Mouse (Mus musculus) kidney, postnatal 10 days (tissue): ENCODE results near the gene Hnmt.
"Not testable (repeated sequence)": the region's sequence is repeated elsewhere in the genome, so short reads cannot be mapped to it uniquely, and the experiment has no call there.

Source experiments
- DNase-seq: peaks from one replicate; pipeline ENCODE4 v3.0.0; 2021; ENCODE audit warnings: mixed read lengths

The Hnmt gene

DNA sequence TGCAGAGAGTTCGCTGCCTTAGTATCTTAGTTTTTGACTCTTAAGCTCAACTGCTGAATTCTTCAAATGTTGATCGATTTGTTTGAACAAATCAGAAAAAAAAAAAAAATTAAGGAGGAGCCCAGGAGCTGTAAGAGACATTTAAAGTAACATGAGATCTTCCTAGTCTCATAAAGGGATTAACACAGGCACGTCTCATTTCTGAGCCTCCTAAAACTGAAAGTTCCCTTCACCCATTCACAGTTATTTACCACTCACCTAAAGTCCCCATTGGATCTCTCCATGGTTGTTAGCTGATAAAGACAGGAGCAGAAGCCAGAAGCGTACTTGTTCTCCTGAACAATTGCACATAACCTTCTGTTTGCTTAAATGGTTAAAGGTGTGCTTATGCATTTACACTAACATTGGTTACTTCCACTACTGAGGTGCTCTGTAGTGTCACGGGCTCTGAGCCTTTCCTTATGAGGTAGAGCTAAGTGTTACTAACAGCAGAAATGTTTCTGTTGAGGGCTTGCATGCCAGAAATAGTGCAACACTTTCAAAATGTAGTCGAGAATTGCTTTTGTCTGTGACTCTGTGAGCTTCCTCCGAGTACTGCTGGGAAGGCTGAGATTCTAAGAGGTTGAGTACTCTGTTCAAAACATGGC lies at the start of gene Hnmt:
Hnmt (minus strand) TSS at position 51 of the 647 bp plus-strand sequence.
- no peak for DNase-seq

DNA sequence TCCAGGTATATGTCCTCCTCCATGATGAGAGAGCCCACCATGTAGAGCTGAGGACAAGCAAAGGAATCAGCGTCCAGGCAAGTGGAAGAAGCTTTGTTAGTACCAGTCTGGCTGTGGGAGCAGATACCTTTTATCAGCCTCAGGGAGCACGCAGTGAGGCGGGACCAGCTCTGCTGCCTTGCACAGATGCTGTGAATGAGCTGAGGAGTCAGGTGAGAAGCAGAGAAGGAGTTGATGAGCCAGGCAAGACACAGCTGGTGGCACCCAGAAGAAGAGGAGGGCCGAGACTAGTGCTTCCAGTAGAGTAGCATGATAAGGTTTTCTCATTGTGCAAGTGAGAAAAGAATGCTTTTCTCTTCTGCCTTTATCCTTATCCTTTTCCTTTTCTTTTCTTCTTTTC lies 47.3 kb upstream of the Hnmt start, which contains the start of gene Tbpl2:
Tbpl2 (minus strand) TSS at position 101 of the 400 bp plus-strand sequence.
- DNase-seq: no peak

DNA sequence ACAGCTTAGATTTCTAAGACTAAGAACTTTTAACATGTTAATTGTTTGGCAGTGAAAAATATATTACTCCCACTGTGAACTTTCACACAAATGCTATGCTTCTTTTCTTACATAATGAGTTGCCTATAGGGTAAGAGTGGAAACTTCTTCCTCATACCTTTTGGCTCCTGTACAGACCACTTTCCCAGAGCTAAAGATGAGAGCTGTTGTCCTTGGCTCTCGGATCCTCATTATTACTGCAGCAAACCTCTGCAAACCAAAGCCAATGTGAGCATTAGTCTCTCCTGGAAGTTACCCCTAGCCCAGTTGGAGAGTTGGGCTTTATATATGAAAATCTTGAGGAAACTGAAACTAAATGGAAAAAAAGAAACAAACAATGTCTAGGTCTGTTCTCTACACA lies 41.7 kb upstream of the Hnmt start:
- DNase-seq: no peak

DNA sequence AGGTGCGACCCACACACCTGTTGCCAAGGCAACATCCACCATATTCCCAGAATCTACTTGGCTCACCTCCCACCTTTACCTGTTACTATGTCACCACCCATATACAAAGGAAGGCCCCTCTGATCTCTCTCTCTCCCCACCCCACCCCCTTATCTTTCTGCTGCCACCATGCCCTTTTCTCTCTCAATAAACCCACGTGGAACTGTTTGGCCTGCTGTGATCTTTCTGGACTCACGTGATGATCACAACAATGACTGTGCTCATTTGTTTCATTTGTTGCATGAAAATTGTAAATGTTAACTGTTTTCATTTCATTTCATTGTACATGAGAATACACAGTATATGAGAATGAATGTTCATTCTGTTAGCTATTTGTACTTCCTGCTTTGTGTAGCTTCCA lies 1.3 kb upstream of the Hnmt start:
- no peak for DNase-seq

DNA sequence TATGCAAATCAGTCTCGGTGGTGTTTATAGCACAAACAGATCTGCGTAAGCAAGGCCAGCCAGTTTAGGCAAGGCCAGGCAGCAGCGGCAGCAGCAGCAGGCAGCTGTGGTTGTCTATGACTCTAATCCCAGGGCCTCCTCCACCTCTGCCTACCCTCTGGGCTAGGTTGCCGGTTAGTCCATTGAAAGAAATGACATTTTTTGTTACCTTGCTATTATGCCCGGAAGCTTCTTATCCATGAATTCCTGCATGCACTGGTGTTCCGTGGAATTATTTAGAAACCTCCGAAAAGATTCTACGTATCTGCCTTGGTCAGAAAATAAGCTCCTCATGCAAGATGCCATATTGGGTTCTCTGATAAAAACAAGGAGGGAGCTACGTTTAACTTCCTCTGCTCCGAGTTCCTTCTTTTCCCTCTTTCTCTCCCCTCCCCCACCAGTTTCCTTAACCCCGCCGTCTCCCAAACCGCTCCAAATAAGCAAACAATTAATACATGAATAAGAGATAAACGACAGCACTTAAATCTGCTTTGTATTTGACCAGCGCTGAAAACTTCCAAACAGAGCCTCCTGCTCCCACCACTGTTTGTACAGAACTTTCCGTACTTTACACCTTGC lies 605 bp downstream of the Hnmt start:
- peak; percentile 79 for DNase-seq

DNA sequence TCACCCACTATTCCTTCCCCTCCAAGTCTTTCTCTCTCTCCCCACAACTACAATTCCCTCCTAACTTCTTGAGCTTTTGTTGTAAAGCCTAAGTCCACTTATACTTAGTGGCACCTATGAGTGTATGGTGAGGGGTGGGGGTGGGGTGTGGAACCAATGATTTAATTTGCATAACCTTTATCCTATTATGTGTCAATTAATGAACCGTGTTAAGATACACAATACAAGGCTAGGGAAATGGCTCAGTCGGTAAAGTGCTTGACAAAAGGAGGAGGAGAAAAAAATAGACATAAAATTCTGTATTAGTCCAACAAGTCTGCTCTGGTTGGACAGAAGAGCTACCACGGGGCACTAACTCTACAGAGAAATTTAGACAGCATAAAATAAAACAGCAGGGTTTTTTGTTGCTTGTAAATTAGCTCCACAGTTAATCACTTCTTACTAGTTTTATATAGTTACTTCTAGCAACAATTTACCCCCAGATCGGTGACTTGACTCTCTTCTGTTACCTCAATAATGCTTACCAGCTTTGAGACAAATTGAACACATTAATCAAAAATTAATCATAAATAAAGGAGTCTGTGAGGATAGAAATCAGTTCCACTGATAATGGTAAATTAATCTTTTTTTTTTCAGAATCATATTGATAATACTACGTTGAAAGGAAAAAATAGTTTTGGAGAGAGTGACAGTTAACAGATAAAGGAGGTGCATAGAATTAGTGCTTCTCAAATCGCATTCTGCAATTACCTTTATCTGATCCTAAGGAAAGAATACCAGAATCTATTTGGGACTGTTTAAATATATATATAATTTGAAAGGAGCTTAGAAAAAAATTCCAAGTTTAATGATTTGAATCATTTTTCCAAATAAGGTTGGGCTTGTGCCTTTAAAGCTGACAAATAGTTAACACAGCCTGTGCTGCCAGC lies 1.4 kb downstream of the Hnmt start:
- DNase-seq: no peak

DNA sequence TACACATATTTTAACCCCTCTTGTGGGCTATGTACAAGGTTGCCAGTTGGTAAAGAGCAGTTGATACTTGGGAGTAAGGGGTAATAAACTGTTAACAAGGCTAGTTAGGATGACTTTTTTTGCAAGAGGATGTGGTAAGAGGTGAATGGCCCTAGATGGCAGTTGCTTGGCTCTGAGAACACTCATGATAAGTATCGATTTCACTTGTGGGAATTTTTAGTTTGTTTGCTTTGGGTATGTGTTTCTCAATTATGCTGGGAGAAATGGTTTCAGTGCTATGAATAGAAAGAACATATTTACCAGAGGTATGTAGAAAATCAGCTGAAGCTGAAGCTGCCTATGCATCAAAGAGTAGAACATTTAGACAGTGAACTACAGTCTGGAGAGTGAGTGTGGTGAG lies 6.3 kb downstream of the Hnmt start:
- no peak for DNase-seq

DNA sequence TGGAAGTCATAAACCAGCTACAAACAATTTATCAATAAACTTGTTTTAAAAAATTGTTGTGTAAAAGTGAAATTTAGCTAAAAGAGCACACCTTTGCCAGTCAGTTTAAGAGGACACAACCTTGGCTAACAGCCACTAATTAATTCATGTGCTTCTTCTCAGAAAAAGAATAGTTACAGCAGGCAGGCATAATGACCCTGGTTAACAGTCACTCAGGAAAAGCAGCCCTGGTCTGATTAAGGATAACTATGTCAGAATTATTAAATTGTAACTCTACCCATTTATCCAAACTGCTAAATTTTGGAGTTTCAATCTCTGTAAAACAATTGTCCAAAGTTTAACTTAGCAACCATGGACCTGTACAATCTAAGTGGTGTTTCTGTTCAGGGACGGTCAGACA lies 8.7 kb downstream of the Hnmt start:
- no peak for DNase-seq

DNA sequence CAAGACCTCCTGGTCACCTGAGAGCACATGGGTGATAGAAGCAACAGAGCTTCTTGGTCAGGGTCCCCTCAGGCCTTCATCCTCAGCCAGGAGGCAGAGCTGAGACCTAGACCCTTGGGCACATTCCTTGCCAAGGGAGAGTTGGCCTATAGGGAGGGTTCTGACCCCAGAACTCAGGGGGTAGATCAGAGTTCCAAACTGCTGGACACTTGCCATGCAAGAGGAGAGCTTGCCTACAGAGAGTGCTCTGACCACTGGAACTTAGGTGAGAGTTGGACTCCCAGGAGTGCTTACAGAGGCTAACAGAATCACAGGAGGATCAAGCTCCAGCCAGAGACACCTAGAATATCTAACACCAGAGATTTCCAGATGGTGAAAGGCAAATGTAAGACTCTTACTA lies 29.8 kb downstream of the Hnmt start:
- DNase-seq: not testable (repeated sequence)

DNA sequence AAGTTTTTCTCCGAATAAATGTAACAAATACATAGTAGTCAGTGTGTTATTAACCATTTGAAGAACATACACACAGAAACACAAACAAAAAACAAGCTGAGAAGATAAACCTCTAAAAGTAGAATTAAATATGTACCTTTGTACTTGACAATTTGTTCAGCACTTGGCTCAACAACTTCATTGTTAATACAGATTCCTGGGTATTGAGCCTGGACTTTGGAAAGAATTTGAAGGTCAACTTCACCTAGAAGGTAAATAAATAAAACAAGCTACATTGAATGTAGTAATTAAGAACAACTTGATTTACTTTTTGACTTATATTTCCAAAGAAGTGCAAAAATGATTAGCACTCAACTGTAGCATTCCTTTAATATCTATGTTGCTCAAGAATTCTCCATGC lies 30.2 kb downstream of the Hnmt start:
- no peak for DNase-seq

DNA sequence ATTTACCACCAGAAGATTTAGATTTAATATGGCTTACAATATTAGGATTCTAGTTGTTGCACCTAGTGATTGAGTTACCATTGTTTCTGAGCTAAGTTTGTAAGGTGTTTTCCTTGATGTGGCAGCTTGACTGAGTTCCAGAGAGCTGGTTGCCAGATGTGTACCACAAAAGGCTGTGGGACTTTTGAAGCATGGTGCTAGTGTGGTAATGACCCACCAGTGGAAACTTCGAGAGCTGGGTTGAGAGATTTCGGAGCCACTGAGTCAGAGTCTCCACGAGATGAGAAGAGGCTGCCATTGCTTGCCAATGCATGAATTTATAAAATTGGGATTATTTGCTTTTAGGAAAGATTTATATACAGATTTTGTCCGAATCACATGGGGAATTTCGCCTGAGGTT lies 34.2 kb downstream of the Hnmt start:
- no peak for DNase-seq

DNA sequence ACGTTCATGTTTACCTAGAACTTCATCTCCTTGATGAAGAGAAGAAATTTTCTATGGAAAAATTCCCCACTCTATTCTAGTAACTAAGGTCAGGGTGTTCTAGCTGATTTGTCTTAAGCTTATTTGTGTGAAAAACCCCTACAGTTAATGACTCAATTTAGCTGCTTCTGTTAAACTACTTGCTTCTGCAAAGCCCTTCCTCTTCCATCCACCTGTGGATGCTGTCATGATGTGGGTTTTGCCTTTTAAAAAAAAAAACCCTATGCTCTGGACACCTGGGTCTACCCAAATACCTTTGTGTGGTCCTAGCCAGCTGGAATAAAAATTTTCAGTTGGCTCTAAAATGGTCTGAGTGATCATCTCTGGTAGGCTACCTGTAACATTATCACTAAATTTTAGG lies 49.9 kb downstream of the Hnmt start:
- no peak for DNase-seq

DNA sequence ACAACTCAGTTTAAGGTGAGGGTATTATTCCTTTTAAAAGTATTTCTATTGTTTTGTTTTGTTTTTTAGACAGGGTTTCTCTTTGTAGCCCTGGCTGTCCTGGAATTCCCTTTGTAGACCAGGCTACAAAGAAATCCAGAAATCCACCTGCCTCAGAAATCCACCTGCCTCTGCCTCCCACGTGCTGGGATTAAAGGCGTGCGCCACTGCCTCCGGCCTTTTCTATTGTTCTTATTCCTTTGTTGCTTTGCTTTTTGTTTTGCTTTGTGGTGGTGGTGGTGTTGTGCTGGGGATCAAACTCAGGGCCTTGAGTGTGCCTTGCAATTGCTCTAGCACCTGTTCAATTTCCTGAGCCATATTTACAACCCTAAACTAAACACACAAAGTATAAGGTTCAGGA lies 50.4 kb downstream of the Hnmt start:
- no peak for DNase-seq

DNA sequence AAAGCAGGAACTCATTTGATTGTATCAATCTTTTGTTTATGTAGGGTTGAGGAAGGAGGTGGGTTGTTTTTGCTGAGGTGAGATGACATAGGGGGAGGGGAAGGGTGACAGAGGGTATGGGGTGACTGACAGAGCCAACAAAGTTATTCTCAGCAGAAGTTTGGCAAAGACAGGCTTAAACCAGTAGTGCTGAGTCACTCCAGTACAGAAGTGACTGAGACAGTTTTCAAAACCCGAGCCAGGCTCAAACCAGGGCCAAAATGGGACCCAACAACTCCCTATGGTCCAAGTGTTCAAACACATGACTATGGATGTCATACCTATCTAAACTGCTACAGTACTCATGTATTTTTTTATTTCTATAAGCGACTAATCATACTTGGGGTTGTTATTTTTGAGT lies 52.4 kb downstream of the Hnmt start:
- DNase-seq: no peak

DNA sequence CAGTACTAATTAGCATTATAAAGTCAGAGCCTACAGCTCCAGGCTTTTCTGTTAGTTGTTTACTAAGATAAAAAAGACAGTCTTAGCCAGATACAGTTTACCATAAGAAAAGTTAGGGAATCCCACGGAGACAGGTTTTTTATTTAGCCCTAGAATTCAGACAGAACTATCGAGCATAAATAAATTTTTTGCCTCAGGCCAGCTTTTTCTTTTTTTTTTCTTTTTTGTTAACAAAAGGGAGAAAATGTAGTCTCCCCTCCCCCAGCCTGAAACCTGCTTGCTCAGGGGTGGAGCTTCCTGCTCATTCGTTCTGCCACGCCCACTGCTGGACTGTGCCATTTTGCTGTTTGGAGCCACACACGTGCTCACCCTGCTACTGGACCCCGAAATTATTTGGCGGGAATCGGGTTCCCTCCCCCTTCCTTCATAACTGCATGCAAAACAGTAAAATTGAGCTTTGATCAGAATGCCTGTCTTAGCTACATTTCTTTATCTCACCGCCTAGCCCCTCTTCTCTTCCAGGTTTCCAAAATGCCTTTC lies 59.1 kb downstream of the Hnmt start:
- not testable (repeated sequence) for DNase-seq

DNA sequence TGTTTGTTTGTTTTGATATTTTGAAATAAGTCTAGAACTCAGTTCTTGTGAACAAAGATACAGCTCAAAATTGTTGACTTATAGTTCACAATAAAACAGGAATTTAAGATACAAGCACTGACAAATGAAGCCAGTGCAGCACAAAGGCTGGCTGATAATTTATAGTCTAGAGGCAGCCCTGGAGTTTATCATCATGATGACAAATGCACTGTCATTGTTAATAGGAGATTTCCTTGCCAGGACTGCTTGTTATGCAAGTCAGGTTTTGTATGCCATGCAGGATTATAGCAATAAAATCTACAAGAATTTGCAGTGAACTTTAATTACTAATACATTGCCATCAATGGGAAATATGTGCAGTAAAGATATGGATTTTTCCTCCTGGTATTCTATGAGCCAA lies 61.9 kb downstream of the Hnmt start:
- no peak for DNase-seq

DNA sequence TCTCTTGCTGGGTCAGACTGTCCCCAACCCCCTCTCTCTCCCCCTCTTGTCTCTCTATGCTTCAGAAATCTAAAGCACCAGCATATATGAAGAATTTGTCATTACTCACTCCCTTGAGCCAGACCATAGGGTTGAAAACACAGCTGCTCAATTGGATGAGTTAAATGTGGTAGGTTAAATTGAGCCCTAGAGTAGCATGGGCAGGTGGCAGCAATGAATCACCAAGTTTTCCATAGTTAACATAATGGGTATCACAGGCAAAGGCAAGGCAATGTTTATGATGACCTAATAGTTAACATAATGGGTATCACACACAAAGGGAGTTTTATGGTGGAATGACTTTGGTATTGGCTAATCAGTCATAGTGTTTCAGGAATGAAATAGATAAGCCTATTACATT lies 65.9 kb downstream of the Hnmt start:
- DNase-seq: no peak

DNA sequence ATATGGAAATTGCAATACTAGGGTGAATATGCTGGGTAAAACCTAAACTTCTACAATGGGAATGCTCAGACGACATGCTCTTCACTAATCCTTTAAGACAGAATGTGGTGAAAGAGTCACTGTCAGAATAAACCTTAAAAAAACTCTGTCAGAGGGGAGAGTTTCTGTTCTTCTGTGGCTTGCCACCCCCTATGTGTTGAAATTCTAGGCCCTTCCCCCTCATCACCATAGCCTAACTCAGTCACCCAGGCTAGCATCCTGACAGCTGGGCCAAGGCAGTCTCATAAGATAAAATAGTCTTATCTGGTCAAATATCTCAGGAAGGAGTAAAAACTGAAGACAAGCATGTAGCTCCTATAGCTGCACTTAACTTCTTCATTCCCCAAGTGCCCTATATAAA lies 66.3 kb downstream of the Hnmt start:
- no peak for DNase-seq

DNA sequence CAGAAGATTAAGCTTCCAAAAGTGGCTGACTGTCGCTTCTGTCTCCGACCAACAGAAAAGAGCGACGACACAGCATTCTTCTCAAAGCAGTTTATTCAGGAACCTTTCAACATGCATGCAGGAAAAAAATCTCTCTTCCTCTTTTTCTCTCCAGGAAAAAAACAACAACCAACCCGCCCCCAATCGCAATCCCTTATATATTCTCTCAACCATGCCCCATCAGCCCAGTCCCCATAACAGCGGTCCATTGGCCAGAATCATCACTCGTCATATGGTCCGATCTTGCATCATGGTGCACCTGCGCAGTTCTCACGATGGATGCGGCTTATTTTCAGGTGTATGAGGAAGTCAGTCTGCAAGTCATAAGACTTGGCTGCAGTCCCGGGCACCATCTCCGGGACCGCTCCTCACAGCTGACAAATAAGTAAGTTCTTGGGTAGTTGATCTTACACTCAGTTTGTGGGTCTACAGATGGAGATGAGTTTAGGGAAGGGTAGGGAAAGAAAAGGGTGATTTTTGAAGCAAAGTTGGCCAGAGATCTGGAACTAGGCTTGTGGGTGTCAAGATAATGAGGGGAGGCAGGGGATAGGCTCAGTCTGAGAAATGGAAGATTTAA lies 88.4 kb downstream of the Hnmt start:
- DNase-seq: not testable (repeated sequence)
